Mouse (Mus musculus): Measurements from ENCODE around the gene Olfr544.

GRCm38 (mm10) chr7:102511927-102512326, 23.8 kb upstream of the Olfr544 start:
- TF ChIP-seq CTCF (IDR thresholded peaks at IDR 0.05) (no peak), POLR2A (IDR thresholded peaks at IDR 0.05; ENCODE audit: insufficient read depth, low read depth, low read length) (no peak)

Measured in heart, adult 2 months (tissue).